Mouse (Mus musculus): Measurements from ENCODE around the gene Prpf38b.

GRCm38 (mm10) chr3:108926308-108926707 is 14.8 kb upstream of the Prpf38b start:
- TF ChIP-seq CTCF (IDR thresholded peaks at IDR 0.05; ENCODE audit: borderline replicate concordance, insufficient read depth, low read length) (no peak), POLR2A (IDR thresholded peaks at IDR 0.05; ENCODE audit: low read depth, low read length) (no peak)
